Mouse (Mus musculus): ENCODE data around the gene Kcnma1.

Gene Kcnma1

DNA sequence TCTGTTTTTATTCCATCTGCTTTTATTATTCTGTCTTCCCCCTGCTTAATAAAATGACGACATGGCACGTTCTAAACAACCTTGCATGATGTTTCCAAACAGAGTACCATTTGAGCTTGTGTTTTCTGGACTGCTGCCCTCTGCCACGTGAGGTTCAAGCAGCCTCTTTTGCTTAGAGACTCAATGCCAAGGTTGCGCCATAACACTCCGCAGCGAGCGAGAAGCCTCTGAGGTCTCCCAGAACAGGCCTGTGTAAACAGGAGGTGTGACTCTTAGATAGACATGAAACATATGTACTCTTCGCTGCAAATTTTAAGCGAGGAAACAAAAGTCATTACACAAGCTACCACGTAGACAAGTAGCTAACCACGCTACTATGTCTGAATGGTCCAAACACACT is 55.2 kb downstream of the Kcnma1 start:
- DNase-seq, result no peak

DNA sequence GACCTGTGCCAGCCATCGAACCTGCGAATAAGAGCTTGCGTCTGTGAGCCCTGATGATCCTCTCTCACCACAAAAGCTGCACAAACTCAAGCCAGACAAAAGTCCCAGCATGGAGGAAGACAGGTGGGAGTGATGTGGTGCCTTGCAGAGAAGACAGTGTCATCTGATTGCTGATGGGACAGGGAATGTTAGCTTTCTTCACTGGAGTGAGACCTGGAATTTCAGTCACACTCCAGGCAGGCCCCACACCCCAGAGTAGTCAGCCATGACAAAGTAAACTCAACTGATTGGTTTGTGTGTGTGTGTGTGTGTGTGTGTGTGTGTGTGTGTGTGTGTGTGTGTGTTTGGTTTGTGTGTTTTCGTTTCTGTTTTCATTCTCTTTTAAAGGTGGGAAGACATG is 57.0 kb downstream of the Kcnma1 start:
- no peak for DNase-seq

DNA sequence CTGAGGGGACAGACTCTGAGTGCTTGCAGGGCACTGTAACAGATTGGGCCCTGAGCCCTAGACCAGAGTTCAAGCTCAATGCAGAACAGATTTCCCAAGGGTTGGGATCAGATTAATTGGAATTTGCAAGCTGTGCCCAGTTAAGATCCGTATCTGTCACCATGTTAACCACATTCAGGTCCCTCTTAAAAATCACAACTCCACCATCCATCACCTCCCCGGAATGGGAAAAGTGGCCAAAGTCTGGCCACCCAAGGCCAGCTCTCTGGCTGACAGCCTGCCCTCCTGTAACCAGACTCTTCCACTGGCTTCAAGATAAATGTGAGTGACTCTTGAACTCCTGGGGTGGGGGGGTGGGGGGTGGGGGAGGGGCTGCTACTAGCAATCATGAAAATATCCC is 70.4 kb downstream of the Kcnma1 start:
- no peak for DNase-seq

DNA sequence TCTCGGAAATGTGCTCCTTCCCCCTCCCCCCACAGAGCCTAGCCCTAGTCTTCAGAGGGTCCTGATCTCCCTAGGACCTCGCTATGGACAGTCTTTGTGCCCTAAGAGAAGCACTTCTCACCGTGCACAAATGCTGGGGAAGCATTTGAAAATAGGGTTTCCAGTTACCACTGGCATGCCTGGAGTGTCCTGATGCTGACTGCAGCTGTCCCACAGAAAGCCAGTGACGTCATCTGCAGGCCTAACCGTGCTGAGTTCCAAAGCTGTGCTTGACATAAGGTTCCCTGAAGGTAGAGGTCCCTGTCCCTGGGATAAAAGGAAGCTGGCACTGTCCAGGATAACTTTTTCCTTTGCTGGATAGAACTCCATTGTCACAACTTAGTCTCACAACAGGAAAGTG is 71.1 kb downstream of the Kcnma1 start:
- no peak for DNase-seq

DNA sequence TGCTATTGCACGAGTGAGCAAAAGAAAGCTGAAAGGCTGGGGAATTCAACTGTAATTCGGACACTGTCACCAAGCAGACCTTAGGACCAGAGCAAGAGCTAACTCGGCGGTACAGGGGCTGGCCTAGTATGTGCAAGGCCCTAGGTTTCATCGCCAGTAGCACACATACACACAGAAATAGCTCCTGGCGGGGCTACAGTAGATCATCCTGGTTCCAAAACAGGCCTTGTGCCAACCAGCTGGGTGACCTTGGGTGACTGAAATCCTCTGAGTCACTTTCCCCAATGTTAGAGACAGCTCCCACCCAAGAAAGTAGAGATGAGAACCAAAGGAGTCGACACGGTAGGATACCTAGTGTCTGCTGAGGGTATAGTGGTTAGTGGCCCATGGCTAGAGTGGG is 72.2 kb downstream of the Kcnma1 start:
- DNase-seq, result no peak

DNA sequence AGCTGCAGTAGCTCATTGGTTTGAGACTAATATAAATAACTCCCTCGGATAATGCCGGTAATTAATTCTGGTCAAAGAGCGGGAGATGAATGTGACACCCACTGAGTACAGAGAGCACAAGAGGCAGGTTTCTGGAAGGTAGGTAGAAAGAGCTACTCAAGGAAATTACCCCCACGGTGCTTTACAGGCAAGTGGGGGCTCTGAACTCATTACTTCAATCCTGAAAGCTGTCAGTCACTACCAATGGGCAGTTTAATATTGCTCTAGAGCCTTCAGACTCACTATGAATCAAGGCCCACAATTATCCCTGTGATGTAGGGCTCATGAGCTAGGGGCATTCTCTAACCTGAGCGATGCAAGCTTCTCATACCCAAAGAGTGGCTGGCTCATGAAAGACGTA is 79.3 kb downstream of the Kcnma1 start:
- no peak for DNase-seq

DNA sequence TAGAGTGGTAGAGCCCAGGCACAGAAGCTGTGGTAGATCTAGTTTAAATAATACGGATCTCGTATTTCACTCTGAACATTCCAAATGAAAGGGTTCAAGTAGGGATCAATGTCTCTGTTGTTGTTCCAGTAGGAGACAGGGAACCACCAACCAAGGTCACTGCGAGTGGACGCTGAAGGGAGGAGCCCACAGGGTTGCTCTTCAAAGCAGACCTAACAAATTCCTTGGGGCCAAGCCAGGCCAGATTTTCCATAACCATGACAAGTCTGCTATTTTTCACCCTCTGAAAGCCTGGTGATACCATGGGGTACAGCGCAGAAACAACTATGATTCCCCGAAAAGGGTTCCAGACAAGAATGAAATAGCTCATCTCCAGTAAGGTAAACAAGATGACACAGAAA is 82.6 kb downstream of the Kcnma1 start:
- no peak for DNase-seq

DNA sequence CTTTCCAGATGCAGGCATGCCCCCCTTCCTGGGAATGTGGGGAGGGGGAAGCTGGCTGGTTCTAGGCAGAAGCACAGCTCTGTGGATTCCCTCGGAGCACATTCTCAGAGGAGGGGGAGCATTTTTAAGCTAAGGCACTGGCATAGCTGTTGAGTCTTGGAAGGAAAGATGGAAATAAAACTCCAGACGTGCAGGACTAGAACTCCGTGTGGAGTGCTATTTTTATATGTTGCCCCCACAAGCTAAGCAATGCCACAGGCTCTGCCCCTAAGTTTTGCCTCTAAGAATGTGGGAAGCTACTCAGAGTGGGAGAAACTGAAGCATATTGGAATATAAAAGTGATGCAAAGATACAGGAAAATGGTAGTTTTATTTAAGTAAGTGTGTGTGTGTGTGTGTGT is 85.1 kb downstream of the Kcnma1 start:
- DNase-seq, result no peak

DNA sequence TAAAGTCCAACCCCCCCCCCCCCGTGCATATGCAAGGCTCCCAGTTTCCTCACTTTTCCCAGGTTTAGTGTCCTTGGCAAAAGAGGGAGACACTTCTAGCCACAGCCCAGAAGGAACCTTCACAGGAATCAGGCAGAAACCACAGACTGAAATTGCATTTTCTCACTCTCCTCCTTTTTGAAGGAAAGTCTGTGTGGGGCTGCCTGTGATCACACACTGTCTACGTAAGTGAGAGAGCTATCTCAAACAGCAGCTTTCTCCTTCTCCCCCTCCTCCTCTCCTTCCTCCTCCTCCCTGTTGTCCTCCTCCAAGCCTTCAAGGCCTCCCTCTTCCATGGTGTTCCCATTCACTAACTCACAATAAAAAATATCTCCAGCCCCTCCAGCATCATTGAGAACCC is 90.9 kb downstream of the Kcnma1 start:
- no peak for DNase-seq

DNA sequence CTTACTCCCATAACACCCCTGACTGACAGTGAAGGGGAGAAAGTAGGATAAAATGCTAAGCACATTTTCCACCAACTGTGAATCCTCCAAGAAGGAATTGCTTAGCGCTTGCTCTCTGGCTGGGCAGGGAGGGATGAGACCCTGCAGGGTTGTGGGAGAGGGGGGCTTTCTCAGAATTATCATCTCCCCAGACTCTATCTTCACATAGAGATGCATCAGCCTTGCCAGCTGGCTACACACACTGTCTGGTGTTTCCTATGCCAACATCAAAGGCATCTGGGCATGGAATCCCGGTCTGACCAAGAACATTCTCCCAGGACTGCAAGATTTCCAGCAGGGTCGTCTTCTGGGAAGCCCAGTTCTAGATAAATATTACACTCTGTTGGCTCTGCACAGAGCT is 91.5 kb downstream of the Kcnma1 start:
- DNase-seq, result no peak

DNA sequence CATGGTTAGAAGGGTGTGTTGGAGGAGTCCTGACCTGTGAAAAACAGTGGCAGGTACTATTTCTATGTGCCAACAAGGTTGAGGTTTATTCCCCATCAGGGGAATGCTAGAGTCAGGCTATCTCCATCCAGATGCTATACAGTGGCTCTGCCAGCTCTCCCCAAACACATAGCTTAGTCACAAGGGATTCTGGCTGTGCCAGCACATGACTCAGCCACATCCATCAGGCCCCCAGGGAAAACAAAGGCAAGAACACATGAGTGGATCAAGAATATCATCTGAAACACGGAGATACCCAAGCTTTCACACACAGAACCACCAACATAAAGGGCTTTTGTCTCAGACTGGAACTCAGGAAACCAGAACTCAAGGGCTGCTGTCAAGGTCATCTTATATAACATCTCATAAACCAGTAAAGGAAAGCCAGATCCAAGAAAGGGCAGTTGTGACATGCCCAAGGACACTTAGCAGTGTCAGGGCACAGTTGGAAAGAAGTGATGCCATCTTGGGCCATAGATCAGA is 103.1 kb downstream of the Kcnma1 start:
- peak; percentile 69 for DNase-seq

DNA sequence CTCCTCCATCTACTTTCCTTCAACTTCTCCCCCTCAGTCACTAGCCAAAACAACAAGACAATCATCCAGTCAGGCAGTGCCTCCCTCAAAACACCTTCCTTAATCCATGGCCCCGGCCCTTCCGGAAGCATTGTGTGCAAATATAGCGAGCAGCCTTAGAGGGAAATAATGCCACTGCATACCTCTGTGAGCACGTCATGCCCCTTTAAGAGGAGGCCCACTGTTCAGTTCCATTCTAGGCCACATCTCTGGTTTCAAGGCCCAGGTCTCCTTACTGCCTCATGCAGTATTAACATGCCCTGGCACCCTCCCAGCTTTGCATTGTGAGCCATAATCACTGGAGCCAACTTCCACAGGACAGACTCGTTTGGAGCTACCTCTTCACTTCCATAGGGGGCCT is 105.7 kb downstream of the Kcnma1 start:
- DNase-seq, result no peak

DNA sequence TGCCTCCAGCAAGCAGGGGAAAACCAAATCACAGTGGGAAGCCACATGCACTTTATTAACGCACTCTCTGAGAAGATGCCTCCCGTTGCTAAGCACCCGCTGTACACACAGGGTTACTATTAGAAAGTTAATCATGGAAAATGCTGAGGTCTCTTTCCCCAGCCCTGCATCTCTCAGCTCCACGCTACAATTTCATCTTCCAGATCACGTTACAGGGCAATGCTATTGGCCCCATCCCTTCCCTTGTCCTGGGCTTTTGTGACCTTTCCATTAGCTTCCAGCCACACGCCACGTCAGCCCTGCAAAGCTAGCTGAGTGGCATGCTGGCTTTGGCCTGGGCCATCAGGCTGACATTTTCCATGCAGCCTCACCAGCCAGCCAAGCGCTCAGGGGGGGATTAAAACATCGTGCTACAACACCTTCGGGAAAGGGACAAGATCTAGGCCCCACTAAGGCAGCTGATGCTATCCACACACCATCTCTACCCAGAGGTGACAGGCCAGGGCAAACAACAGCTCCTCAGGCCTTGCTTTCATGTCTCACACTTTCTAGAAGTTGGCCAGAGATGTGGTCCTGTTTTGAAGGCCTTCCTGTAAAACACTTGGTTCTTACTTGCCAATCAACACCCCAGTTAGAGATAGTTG is 111.5 kb downstream of the Kcnma1 start:
- no peak for DNase-seq

DNA sequence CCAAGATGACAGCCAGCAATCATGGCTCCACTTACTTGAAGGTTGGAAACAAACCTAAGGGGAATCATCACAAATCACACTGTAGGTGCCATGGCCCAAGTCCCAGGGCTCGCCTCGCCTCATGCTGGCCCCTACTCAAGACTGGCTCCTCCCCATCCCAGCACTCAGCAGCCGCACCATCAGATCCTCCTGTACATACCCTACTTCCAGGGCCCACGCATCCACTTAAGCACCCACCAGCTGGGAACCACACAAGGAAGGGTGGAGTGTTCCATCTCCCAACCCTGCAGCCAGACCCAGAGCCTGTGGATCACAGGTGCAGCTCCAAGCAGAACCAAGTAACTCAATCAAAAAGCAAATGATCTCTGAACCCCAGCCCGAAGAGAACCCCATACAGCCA is 114.8 kb downstream of the Kcnma1 start:
- no peak for DNase-seq

DNA sequence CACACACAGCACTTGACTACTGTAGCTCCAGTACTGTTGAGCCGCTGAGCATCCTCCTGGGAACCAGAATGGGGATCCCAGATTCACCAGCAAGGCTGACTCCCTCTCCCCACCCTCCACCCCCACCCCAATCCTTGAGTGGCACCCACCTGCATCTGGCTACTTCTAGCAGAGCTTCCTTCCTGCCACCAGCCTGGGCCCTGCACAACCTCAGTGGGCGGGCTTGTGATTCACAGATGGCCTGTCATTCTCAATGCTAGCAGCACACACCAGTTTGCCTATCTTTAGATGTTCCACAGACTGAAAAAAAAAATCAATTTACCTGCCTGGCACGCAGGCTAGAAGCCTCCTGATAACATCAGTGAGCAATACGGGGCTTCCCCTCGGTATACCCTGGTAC is 116.5 kb downstream of the Kcnma1 start:
- peak; percentile 64 for DNase-seq

DNA sequence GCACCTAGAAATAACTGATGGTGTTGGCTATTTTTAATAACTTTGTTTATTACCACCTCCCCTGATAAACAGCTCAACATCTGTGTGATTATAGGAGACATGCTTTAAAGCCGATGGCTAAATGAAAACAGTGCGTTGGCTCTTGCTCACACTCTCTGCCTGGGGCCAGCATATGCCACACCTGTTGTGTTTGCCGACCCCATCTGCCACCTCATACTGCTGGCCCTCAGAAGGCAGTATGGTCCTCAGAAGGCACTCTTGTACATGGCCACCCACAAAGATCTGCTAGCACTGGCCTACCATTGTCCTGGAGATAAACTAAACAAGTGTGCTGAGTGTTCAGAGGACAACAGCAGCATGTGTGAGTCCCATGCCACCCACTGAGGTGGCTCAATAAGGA is 118.3 kb downstream of the Kcnma1 start:
- no peak for DNase-seq

DNA sequence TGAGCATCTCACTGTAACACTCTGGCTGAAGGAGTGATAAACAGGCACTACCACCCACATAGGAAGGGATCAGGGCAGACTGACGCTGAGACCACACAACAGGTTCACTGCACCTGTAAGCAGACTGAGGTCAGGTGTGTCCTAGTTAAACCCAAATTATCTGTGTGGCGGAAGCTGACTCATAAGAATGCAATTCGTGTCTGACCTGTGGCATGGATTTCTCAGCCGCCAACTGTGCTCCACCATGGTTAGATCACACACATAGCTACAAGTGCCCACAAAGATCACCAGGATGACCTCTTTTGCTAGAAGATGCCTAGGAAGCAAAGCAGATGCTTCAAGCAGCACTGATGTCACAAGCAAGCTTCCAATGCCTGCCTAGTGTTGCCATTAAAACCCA is 128.2 kb downstream of the Kcnma1 start:
- DNase-seq, result no peak

DNA sequence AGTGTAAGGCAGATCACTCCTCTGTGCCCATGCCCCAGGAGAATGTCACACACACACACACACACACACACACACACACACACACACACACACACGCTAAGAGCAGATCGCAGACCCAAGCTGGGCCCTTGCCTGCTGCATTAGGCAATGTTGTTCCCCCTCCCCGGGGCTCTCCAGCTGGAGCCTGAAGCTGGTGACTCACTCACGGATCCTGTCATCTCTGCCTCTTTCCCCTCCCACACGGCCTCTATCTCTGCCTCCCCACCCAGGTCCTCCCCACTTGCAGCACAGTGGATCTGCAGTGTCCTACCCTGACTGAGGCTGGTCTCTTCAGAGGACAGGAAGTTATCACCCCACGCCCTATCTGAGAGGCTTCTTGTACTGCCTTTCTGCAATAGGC is 128.8 kb downstream of the Kcnma1 start:
- DNase-seq, result peak; percentile 91

DNA sequence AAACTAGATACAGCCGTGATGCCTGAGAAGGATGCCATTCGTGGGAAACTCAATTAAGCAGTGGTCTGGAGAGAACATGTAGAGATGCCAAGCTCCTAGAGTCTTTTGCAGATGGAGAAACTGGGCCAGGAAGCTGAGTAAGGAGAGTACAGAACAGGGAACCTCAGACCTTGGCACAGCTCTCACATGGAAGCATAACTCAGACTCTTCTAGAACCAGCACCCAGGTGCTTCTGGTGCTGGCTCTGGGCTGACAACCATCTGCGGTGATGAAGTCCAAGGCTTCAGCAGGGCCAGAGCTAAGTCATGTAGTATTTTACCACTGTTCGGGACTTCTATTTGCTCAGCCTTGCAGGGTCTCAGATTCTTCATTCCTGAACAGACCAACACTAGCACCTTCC is 129.2 kb downstream of the Kcnma1 start:
- peak; percentile 48 for DNase-seq

DNA sequence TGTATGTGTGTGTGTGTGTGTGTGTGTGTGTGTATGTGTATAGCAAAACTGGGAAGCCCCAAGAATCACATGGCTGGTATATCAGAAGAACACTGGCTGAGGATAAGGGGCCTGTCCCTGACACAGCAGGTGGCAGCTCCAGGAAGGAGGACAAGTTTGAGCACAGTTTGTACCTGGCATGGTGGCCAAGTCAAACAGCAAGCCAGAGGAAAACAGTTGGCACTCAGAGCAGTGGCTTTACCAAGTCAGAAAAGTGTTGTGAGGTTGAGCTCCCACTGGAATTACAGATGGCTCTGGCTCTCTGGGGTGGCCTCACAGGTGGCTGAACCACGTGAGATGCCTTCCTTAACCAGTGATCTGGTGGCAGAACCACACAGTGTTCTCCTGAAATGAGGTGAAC is 132.3 kb downstream of the Kcnma1 start:
- DNase-seq, result no peak

DNA sequence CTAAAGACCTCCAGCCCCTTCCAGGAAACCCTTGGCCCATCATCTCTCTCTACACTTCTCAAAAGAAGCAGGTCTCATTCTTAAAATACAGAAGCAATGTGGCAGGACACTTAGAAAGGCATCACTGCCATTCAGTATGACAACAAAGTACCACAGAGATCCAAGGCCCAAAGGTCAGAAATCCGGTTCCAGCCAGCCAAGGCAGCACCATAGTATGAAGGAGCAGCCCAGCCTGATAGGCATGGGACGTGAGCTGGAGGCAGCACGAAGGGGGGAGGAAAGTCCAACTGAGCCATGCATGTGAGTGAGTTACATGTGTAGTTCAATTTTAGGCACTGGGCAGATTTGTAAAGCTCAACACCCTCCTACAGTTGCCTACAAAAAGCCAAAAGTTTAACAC is 135.0 kb downstream of the Kcnma1 start:
- DNase-seq, result no peak

DNA sequence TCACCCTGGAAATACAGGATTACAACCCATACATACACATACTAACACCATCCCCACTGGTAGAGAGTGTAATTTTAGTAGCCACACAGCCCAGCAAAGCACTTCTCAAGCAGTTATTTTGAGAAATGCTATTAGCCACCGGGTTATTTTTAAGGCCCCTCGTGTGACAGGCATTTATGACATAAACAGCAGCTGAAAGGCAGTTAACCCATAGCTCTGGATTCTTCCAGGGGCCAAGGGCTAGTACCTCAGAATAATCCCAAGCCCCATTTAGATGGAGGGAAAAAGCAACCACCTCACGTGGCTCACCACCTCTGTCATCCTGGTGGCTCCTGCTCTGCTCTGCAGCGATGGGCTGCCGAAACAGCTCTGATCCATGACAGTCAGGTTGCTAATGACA is 136.7 kb downstream of the Kcnma1 start:
- DNase-seq, result no peak

DNA sequence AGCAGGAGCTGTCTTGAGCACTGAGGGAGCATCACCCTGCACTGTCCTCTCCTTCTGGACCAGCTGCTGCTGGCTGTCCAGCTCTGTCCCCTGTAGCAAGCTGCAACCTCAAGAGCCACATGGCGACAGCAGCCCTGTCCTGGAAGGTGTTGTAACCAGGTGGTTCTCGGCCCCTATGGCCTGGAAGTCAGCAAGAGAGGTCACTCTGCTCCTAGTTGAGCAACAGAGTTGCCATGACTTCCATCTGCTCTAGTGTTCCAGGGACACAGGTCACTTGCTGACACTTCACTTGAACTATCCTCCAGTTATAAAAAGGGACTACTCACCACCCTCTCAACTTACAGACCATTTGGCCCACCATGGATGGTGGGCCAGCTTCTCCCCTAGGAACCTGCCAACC is 139.7 kb downstream of the Kcnma1 start:
- DNase-seq, result no peak

DNA sequence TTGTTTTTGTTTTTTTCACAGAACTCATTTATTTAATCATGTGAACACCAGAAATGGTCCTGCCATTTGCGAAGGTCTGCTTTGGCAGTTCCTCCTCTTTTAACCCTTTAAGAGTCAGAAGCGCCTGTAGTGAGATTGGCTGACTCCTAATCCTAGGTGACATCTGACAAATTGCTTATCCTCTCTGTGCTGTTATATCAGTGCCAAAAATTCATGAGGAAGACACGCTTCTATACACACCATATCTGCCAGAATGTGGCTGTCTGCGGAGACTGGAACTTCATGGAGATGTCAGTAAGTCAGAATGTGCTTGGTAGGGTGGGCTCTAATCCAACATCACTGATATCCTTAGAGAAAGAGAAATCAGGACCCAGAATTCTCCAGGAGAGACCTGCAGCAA is 157.3 kb downstream of the Kcnma1 start:
- DNase-seq, result no peak

DNA sequence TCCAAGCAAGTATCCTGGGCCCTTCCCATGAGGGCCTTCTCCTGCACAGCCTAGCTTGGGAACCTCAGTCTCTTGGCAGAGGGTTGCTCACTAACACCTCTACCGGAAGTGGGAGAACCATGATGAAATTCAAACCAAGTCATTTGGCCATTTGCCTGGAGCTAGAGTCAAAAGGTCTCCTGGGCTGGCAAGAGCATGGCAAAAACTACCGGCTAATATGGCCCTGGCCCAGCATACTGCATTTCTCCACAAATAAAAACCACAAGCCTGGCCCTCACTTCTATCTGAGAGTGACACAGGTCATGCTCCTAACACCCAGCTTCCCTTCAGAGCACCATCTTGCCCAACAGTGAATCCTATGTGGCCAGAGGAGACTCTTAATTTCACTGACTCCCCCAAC is 159.3 kb downstream of the Kcnma1 start:
- no peak for DNase-seq
